Mouse (Mus musculus) hindbrain, embryonic 13.5 days (tissue): ENCODE measurements around the gene Tgoln1. TPM values are rescaled to one million over a fixed set of nuclear protein-coding genes. Genes with fewer than 3 reads are reported as not detected.

Experiments
- polyA plus RNA-seq: library from polyadenylated mRNA; unstranded; fragments of >200 nt; fragmentation: Nextera tagmentation; extraction: Ambion mirVana; gene quantifications from 2 replicates; pipeline ENCODE4 v1.2.1, GENCODE M21; 2015

The Tgoln1 gene
- polyA plus RNA-seq, 1 experiment from 2014 or later: 38.1 TPM

Other genes starting within 250 kb of the Tgoln1 start
- gene Vamp5, start 236.5 kb downstream of the Tgoln1 start, polyA plus RNA-seq: 18.8 and 20.8 TPM in 2 replicates
- gene Vamp8, start 226.3 kb downstream of the Tgoln1 start, polyA plus RNA-seq: 25.9 and 29.4 TPM in 2 replicates
- gene Ggcx, start 202.7 kb downstream of the Tgoln1 start, polyA plus RNA-seq: 15.3 and 19.4 TPM in 2 replicates
- 388 and 410 TPM in 2 replicates for gene Mat2a, start 177.4 kb downstream of the Tgoln1 start, polyA plus RNA-seq
- gene Sh2d6, start 95.3 kb downstream of the Tgoln1 start, polyA plus RNA-seq: 0.41 and 1.0 TPM in 2 replicates
- 9.2 and 10.2 TPM in 2 replicates for gene Capg, start 72.6 kb downstream of the Tgoln1 start, polyA plus RNA-seq
- 15.3 and 15.5 TPM in 2 replicates for gene Elmod3, start 18.6 kb downstream of the Tgoln1 start, polyA plus RNA-seq
- gene Retsat, start 18.5 kb downstream of the Tgoln1 start, polyA plus RNA-seq: 4.8 and 5.9 TPM in 2 replicates
- 7.4 and 8.0 TPM in 2 replicates for gene Tcf7l1, start 172.3 kb upstream of the Tgoln1 start, polyA plus RNA-seq